Mouse (Mus musculus) hindbrain, embryonic 15.5 days (tissue): ENCODE measurements around the gene Gm36864. TPM values are rescaled to one million over a fixed set of nuclear protein-coding genes. Genes with fewer than 3 reads are reported as not detected.
"Not testable (repeated sequence)": the region's sequence is repeated elsewhere in the genome, so short reads cannot be mapped to it uniquely, and the experiment has no call there.

Source experiments
- ATAC-seq: fragments of 200-750 bp; cut with Nextera tagmentation; 2 replicates; pipeline ENCODE4 v1.8.0; 2017; ENCODE audit warnings: low read depth, moderate number of reproducible peaks, moderate TSS enrichment; ENCODE audit not compliant: low FRiP score
- H3K27ac ChIP-seq: fragments of 300-500 bp; sonication (generic); replicated peaks from 2 replicates; pipeline ENCODE4 v1.5.1; 2015; ENCODE audit warnings: mild to moderate bottlenecking, inconsistent platforms
- H3K27me3 ChIP-seq: fragments of 300-500 bp; sonication (generic); 2 replicates; pipeline ENCODE4 v1.6.1; 2015; ENCODE audit warnings: control low read depth, inconsistent platforms
- H3K36me3 ChIP-seq: fragments of 300-500 bp; sonication (generic); 2 replicates; pipeline ENCODE4 v1.6.1; 2015; ENCODE audit warnings: control low read depth, inconsistent platforms
- H3K4me1 ChIP-seq: fragments of 300-500 bp; sonication (generic); replicated peaks from 2 replicates; pipeline ENCODE4 v1.6.1; 2015; ENCODE audit warnings: control low read depth, inconsistent platforms
- H3K4me2 ChIP-seq: fragments of 300-500 bp; sonication (generic); 2 replicates; pipeline ENCODE4 v1.6.1; 2015; ENCODE audit warnings: moderate library complexity, mild to moderate bottlenecking, inconsistent platforms
- H3K4me3 ChIP-seq: fragments of 300-500 bp; sonication (generic); 2 replicates; pipeline ENCODE4 v1.5.1; 2015; ENCODE audit warnings: mild to moderate bottlenecking, inconsistent platforms
- H3K9ac ChIP-seq: fragments of 300-500 bp; sonication (generic); 2 replicates; pipeline ENCODE4 v1.6.1; 2015; ENCODE audit warnings: inconsistent platforms
- H3K9me3 ChIP-seq: fragments of 300-500 bp; sonication (generic); 2 replicates; pipeline ENCODE4 v1.6.1; 2016; ENCODE audit warnings: control low read depth, inconsistent platforms
- WGBS: fragments of 180-500 bp; shearing (Covaris S2); methylation state at CpG from one replicate; pipeline ENCODE4 v1.1.7; 2015; 5-methylcytosine and 5-hydroxymethylcytosine counted together
- polyA plus RNA-seq: library from polyadenylated mRNA; unstranded; fragments of >200 nt; fragmentation: Nextera tagmentation; extraction: Ambion mirVana; gene quantifications from 2 replicates; pipeline ENCODE4 v1.2.1, GENCODE M21; 2015

Gm36864 gene
- polyA plus RNA-seq, 1 experiment from 2014 or later, result 0.17 TPM

DNA sequence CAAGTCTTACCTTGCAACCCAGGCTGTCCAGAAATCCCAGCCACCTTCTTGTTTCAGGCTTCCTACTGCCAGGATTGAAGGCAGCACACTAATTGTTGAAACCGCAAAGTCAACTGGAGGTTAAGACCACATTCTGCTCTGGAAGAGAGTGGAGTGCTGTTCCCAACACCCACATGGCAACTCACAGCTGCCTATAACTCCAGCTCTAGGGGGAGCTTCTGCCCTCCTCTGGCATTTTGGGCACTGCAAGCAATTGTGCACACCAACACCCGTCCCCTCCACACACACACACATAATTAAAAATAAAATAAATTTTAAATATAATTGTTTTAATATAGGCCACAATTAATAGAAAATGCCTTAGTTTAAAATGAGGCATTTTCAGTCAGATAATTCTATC, 5.2 kb downstream of the Gm36864 start:
- Histone ChIP-seq H3K9ac (no peak overlapping the region), H3K27me3 (no peaks in the 10 kb centered on the region), H3K27ac (no peak overlapping the region), H3K4me1 (peaks cover 6% of the 10 kb centered on the region), H3K4me2 (no peak overlapping the region), H3K36me3 (no peaks in the 10 kb centered on the region), H3K9me3 (no peaks in the 10 kb centered on the region), H3K4me3 (no peak overlapping the region)
- 84% methylated on average over 2 of the region's 2 CpGs for WGBS
- ATAC-seq, result no peak

DNA sequence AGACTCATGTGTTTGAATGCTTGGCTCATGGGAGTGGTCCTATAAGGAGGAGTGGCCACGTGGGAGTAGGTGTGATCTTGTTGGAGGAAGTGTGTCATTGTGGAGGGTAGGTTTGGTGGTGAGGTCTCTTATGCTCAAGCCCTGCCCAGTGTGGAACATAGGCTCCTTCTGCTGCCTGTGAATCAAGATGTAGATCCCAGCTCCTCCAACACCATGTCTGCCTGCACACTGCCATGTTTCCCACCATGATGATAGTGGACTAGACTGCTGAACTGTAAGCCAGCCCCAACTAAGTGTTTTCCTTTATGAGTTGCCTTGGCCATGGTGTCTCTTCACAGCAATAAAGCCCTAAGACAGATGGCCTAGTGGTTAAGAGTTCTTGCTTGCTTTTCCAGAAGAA, 8.1 kb downstream of the Gm36864 start:
- Histone ChIP-seq H3K27ac (no peak overlapping the region), H3K4me3 (no peak overlapping the region), H3K4me1 (peaks cover 22% of the 10 kb centered on the region), H3K9me3 (no peaks in the 10 kb centered on the region), H3K4me2 (no peak overlapping the region), H3K9ac (no peak overlapping the region), H3K27me3 (no peaks in the 10 kb centered on the region), H3K36me3 (peaks cover 10% of the 10 kb centered on the region)
- WGBS, result 71% methylated on average over 1 of the region's 1 CpGs
- ATAC-seq, result no peak

DNA sequence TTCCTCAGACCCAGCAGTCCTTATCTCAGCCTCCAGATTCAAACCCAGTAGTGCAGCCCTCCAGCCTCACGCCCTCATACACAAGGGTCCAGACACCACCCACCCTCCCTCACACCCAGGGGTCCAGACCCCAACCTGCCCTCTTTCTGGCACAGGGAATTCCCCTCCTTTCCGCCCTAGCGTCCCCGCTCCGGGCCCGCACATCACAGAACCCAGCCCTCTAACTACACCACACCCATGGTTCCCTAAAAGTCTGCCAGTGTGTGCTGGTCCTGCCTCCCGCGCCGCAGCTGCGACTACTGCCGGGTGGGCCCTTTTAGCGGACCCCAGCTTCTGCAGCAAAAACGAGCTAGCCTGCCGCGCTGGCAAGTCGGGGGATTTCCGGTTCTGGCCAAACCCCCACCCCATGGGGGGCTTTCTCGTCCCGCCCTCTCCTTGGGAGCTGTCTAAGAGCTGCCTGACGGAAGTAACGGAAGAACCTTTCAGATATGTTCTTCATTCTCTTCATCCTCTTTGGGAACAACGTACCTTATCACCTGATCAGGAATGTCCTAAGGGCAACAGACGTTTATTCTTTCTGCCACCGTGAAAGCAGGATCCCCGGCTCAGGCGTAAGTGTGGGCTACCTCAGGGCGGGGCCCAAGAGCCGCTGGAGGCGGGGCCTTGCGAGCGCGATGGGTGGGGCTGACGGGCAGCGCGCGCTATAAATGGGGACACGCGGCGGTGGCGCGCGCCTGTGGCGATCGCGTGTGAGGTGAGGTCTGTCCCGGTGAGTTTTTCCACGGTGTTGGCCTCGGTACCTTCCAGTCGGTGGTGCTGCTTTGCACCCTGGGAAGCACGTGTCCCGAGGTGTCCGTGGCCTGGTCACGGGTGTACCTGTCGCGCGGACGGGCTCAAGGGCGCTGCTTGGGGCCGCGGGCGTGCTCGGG, 10.3 kb downstream of the Gm36864 start, which contains the start of the genes 1700028J19Rik and 2410002F23Rik:
Gene 1700028J19Rik (minus strand): TSS at position 641 of the 929 bp plus-strand sequence.
Gene 2410002F23Rik (plus strand): TSS at position 668 of the 929 bp plus-strand sequence.
- peaks cover 32% of the 10 kb centered on the region for H3K4me1 ChIP-seq
- no peaks in the 10 kb centered on the region for H3K9me3 ChIP-seq
- peak within 1 kb of the TSS; percentile 94 for H3K27ac ChIP-seq
- peak; percentile 87 for ATAC-seq
- peak within 1 kb of the TSS; percentile 70 for H3K4me2 ChIP-seq
- peaks cover 30% of the 10 kb centered on the region for H3K36me3 ChIP-seq
- peak within 1 kb of the TSS; percentile 83 for H3K9ac ChIP-seq
- peak within 1 kb of the TSS; percentile 69 for H3K4me3 ChIP-seq
- WGBS, result under 1% methylated on average over 62 of the region's 62 CpGs
- H3K27me3 ChIP-seq, result no peaks in the 10 kb centered on the region

DNA sequence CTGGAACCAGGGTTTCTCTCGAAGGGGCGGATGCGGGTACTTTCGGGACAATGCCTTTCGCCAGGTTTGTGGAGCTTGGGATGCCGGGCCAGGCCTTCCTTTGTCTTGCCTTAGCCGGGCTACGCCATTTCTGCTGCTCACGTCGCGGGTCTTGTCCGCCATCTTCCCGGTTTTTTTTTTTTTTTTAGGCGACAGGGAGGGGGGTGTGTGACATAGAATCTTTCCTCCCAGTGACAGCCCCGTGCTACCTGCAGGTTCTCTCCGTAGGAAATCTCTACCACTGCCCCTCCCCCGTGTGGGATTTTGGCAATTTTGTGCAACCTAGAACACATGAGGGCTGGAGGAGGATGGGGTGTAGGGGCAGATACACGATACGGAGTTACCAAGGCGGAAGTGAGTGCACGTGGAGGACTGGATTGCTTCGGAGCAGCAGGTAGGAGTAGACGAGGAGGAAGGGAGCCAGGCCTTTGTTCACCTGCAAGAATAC, 11.1 kb downstream of the Gm36864 start:
- H3K4me3 ChIP-seq, result peak overlapping the region; percentile 69
- ATAC-seq, result peak; percentile 32
- peaks cover 30% of the 10 kb centered on the region for H3K36me3 ChIP-seq
- H3K9ac ChIP-seq, result peak overlapping the region; percentile 83
- H3K4me1 ChIP-seq, result peaks cover 32% of the 10 kb centered on the region
- H3K9me3 ChIP-seq, result no peaks in the 10 kb centered on the region
- H3K4me2 ChIP-seq, result peak overlapping the region; percentile 70
- H3K27me3 ChIP-seq, result no peaks in the 10 kb centered on the region
- H3K27ac ChIP-seq, result peak overlapping the region; percentile 94
- WGBS, result under 1% methylated on average over 23 of the region's 23 CpGs

DNA sequence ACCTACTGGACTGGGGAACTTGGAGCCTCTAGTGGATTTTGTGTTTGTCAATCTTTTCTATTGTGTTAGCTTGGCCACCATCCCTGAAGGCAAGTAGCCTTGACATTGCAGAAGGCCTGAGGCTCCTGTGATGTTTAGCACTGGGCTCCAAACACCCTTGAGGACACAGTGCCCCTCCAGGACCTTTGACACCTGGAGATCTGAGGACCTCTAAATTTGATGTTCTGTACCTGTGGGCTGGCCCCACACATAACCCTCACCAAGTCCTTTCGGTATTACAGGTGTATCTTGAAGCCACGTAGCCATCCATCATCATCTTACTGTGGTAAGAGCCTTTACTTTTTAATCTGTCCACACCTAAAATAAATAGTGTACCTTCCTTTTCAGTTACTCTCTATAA, 12.0 kb downstream of the Gm36864 start:
- Histone ChIP-seq H3K27me3 (no peaks in the 10 kb centered on the region), H3K27ac (peak overlapping the region; percentile 94; the same call in 1 of the 2 replicates)
- ATAC-seq, result no peak

DNA sequence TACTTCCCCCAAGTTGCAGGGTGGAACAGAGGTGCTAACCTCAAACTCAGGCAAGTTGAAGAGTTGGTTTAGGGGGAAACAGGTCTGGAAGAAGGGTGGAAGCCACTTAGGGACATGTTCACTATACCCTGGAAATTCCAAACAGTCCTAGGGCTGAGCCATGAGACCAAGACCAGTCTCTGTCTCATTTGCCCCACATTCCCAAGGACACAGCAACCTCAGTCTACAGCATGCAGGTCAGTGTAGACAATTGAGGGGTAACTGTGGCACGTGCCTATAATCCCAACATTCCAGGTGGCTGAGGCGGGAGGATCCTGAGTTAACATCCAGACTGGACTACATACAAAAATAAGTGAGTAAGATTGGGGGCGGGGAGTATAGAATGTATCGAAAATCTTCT, 13.3 kb downstream of the Gm36864 start:
- Histone ChIP-seq H3K9me3 (no peaks in the 10 kb centered on the region), H3K4me2 (no peak overlapping the region), H3K27ac (no peak overlapping the region), H3K4me1 (peaks cover 38% of the 10 kb centered on the region), H3K9ac (no peak overlapping the region), H3K4me3 (no peak overlapping the region), H3K27me3 (no peaks in the 10 kb centered on the region), H3K36me3 (peaks cover 41% of the 10 kb centered on the region)
- 95% methylated on average over 4 of the region's 4 CpGs for WGBS
- ATAC-seq, result no peak

More for the DNA sequence above, 12.0 kb downstream of the Gm36864 start:
- Histone ChIP-seq H3K9me3 (no peaks in the 10 kb centered on the region), H3K4me2 (peak overlapping the region; percentile 70), H3K4me3 (peak overlapping the region; percentile 69), H3K36me3 (peaks cover 40% of the 10 kb centered on the region), H3K4me1 (peaks cover 38% of the 10 kb centered on the region), H3K9ac (peak overlapping the region; percentile 83)
- 94% methylated on average over 2 of the region's 2 CpGs for WGBS

DNA sequence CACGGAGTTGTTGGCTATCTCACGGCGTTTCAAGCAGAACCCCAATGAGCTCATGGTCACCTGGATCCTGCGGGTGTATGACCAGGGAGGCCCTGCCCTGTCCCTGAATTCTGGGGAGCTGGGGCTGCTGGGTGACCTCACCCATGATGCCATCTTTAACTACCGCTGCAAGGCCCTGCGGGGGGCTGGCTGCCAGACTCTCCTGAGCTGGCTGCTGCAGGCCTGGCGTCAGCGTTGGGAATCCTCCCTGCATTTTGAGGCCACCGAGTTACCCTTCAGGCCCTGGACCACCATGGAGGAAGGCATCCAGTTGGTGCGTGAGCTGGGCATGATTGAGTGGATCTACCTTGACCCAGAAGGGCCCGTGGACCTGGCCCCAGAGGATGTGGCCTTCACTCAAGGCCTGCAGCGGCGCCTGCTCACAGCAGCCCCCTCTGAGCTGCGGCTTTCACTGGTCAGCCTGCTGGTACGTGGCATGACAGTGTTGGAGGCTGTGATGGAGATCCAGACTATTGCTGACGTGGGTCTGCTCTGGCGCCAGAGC, 14.8 kb downstream of the Gm36864 start:
- H3K4me1 ChIP-seq, result peaks cover 32% of the 10 kb centered on the region
- not testable (repeated sequence) for H3K27ac ChIP-seq, H3K9me3 ChIP-seq, H3K9ac ChIP-seq, ATAC-seq, H3K4me2 ChIP-seq, H3K27me3 ChIP-seq, H3K4me3 ChIP-seq
- 91% methylated on average over 17 of the region's 17 CpGs for WGBS
- H3K36me3 ChIP-seq, result peaks cover 41% of the 10 kb centered on the region

DNA sequence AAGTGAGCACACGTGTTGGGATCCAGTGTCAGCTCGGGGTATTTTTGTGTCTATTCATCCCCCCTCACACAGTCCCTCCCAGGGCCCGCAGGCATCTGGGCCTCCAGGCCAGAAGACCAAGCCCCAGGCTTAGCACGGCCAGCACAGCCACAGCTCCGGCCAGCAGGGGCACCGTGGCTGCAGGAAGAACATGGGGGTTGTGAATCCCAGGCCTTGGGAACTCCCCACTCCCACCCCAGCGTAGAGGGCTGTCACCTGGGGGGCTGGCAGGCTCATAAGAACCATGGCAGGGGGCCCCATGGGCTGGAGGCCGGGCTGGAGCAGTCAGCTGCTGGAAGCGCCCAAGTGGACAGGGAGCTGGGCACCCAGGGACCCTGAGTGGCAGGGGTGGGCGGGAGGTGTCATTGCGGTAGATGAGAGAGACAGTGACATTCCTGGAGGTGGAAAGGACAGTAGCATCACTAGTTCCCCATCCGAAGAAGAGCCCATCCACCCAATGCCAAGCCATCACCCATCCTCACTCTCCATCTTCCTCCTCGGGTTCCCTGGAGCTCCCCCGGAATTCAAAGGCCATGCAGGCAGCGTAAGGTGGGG, 17.1 kb downstream of the Gm36864 start:
- Histone ChIP-seq H3K36me3 (peaks cover 40% of the 10 kb centered on the region), H3K9ac (no peak overlapping the region), H3K27me3 (no peaks in the 10 kb centered on the region), H3K4me1 (peaks cover 24% of the 10 kb centered on the region), H3K9me3 (no peaks in the 10 kb centered on the region), H3K4me3 (no peak overlapping the region), H3K27ac (no peak overlapping the region), H3K4me2 (no peak overlapping the region)
- 67% methylated on average over 15 of the region's 15 CpGs for WGBS
- ATAC-seq, result no peak

DNA sequence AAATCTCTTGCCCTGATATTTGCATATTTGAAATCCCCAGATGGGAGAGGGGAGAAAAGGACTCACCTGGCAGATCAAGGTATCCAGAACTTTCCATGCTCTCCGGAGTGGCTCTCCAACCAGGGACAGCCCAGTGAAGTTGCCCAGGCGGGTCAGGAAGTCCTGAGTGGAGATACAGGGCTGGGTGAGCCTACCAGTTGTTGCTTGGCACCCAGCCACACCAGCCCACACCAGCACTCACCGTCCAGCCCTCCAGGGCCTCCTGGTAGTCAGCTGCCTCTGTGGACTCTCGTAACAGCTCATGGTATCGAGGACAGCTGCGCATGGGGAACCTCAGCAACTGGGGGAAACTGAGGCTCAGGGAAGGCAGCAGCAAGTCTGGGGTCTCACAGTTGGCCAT, 19.0 kb downstream of the Gm36864 start:
- WGBS, result 82% methylated on average over 6 of the region's 6 CpGs
- no peak overlapping the region for H3K4me2 ChIP-seq
- H3K9ac ChIP-seq, result no peak overlapping the region
- no peak overlapping the region for H3K27ac ChIP-seq
- ATAC-seq, result no peak
- H3K27me3 ChIP-seq, result no peaks in the 10 kb centered on the region
- peaks cover 7% of the 10 kb centered on the region for H3K4me1 ChIP-seq
- no peak overlapping the region for H3K4me3 ChIP-seq
- H3K9me3 ChIP-seq, result no peaks in the 10 kb centered on the region
- peaks cover 22% of the 10 kb centered on the region for H3K36me3 ChIP-seq

DNA sequence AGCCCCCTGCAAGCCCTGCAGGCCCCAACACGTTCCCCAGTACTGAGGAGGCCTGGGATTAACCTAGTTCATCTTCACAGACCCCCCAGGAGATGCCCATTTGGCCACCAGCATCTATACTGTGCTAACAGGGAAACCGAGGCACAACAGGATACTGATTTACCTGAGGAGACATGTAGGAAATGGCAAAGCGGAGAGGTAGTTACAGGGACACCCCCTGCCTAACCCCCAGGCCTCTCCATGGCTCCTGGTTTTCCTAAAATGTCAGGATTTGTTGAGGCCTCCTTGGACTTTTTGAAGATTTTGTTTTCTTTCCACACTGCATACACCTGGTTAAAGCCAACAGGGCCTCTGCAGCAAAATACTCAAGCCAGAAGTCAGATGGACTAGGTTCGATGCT, 21.3 kb downstream of the Gm36864 start, which contains the start of gene Acp4:
Gene Acp4 (minus strand): TSS at position 101 of the 400 bp plus-strand sequence.
- ATAC-seq, result no peak
- Histone ChIP-seq H3K4me2 (no peak within 1 kb of the TSS), H3K9ac (no peak within 1 kb of the TSS), H3K4me1 (0 out of 2 replicates have a peak, but pooled peaks cover 4% of the 10 kb centered on the region), H3K27ac (no peak within 1 kb of the TSS), H3K9me3 (no peaks in the 10 kb centered on the region), H3K27me3 (0 out of 2 replicates have a peak, but pooled peaks cover 4% of the 10 kb centered on the region), H3K4me3 (no peak within 1 kb of the TSS), H3K36me3 (peaks cover 9% of the 10 kb centered on the region)
- 80% methylated on average over 4 of the region's 4 CpGs for WGBS

DNA sequence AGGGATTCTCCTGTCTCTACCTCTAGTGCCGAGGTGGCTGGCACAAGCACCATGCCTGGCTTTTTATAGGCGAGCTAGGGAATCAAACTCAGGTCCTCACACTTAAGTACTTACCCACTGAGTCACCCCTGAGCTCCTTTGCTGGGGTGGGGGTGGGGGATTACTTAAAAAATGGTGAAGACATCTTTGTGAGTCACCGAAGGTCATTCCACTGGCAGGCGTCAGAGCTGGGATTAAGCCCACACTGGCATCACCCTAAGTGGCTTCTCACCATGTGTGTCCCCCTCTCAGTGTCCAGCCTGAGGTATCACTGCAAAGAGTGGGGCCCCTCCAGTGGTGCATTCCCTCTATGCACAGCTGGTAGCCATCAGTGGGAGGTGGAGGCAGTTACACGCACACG, 24.4 kb downstream of the Gm36864 start:
- no peak for ATAC-seq
- peaks cover 8% of the 10 kb centered on the region for H3K4me1 ChIP-seq
- H3K27ac ChIP-seq, result no peak overlapping the region
- H3K9me3 ChIP-seq, result no peaks in the 10 kb centered on the region
- H3K9ac ChIP-seq, result no peak overlapping the region
- H3K27me3 ChIP-seq, result 0 out of 2 replicates have a peak, but pooled peaks cover 4% of the 10 kb centered on the region
- no peak overlapping the region for H3K4me2 ChIP-seq
- WGBS, result 81% methylated on average over 6 of the region's 6 CpGs
- H3K4me3 ChIP-seq, result no peak overlapping the region
- H3K36me3 ChIP-seq, result no peaks in the 10 kb centered on the region
